Mouse (Mus musculus) C2C12 (cell line): ENCODE measurements at regions not wholly inside any gene's neighbourhood (a gene's known extent, or its start where the extent isn't known, plus 50 kb on each side); places are given as distances from the start of the nearest gene placed in this dataset.

ENCODE experiments used
- H3K27me3 ChIP-seq: one replicate; pipeline ENCODE4 v1.6.1; 2011; ENCODE audit not compliant: control insufficient read depth, insufficient read depth, insufficient read length
- H3K36me3 ChIP-seq: one replicate; pipeline ENCODE4 v1.6.1; 2011; ENCODE audit not compliant: control insufficient read depth, insufficient read depth
- H3K4me3 ChIP-seq: one replicate; pipeline ENCODE4 v1.5.1; 2011; ENCODE audit warnings: mild to moderate bottlenecking, control low read depth; ENCODE audit not compliant: poor library complexity, insufficient read depth, severe bottlenecking
- H3K79me2 ChIP-seq: one replicate; pipeline ENCODE4 v1.6.1; 2011; ENCODE audit not compliant: control insufficient read depth, insufficient read depth
- H3K79me3 ChIP-seq: one replicate; pipeline ENCODE4 v1.6.1; 2011; ENCODE audit warnings: low read depth, control low read depth
- H3ac ChIP-seq: one replicate; pipeline ENCODE3; 2011; ENCODE audit warnings: low read depth; ENCODE audit not compliant: control insufficient read depth, insufficient read length
- CEBPB ChIP-seq: IDR thresholded peaks from one replicate; pipeline ENCODE4 v1.6.1; 2011; ENCODE audit warnings: low read depth, mild to moderate bottlenecking, control low read depth, moderate library complexity
- CTCF ChIP-seq: IDR thresholded peaks from one replicate; pipeline ENCODE4 v1.5.1; 2011; ENCODE audit not compliant: control insufficient read depth, insufficient read depth, insufficient read length
- FOSL1 ChIP-seq: IDR thresholded peaks from one replicate; pipeline ENCODE4 v1.8.0; 2011; ENCODE audit warnings: mild to moderate bottlenecking, low read length; ENCODE audit not compliant: poor library complexity, insufficient read depth, severe bottlenecking
- MAX ChIP-seq: IDR thresholded peaks from one replicate; pipeline ENCODE4 v1.6.1; 2011; ENCODE audit warnings: mild to moderate bottlenecking, control low read depth
- MYOD1 ChIP-seq: IDR thresholded peaks from one replicate; pipeline ENCODE4 v1.6.1; 2011; ENCODE audit warnings: low read depth; ENCODE audit not compliant: control insufficient read depth, insufficient read length
- MYOG ChIP-seq: IDR thresholded peaks from one replicate; pipeline ENCODE4 v1.6.1; 2011; ENCODE audit not compliant: control insufficient read depth, insufficient read length; ENCODE audit errors: extremely low read depth
- USF1 ChIP-seq: IDR thresholded peaks from one replicate; pipeline ENCODE4 v1.6.1; 2011; ENCODE audit warnings: low read depth, mild to moderate bottlenecking, control low read depth, moderate library complexity

GRCm38 (mm10) chr13:6165916-6166315 is 304.6 kb downstream of the Klf6 start:
- TF ChIP-seq FOSL1, result no peak
- no peak for TF ChIP-seq MYOD1
- TF ChIP-seq MAX, result peak; percentile 47
- H3K79me3 ChIP-seq, result no peaks in the 10 kb centered on the region
- H3ac ChIP-seq, result no peak overlapping the region
- no peaks in the 10 kb centered on the region for H3K27me3 ChIP-seq
- H3K4me3 ChIP-seq, result no peak overlapping the region
- H3K36me3 ChIP-seq, result no peaks in the 10 kb centered on the region
- H3K79me2 ChIP-seq, result no peaks in the 10 kb centered on the region

GRCm38 (mm10) chr13:6167055-6167761 is 305.9 kb downstream of the Klf6 start:
- H3K79me3 ChIP-seq, result no peaks in the 10 kb centered on the region
- TF ChIP-seq CEBPB (peak; percentile 80), FOSL1 (no peak)
- H3K4me3 ChIP-seq, result no peak overlapping the region
- H3K36me3 ChIP-seq, result no peaks in the 10 kb centered on the region
- no peaks in the 10 kb centered on the region for H3K79me2 ChIP-seq
- H3ac ChIP-seq, result no peak overlapping the region
- H3K27me3 ChIP-seq, result no peaks in the 10 kb centered on the region

DNA sequence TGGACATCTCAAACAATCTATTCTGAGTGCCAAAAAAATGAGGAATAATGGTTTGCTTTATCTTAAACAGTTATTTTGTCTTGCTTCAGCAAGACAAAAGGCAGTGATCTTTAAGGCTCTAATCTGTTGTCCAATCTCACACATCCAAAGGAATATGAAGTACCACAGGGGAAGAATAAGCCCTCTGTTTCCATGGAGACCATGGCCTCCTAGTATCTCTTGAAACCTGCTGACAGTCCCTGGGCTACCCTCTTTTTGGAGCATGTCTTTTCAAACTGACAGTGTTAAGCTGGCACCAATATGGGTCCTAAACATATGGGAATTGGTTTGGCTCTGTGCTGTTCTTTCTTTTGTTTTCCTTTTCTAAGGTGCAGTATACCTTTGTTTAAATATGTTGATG is 311.8 kb downstream of the Klf6 start:
- TF ChIP-seq CTCF, result no peak
- no peak for TF ChIP-seq CEBPB
- no peak for TF ChIP-seq MYOG
- no peak for TF ChIP-seq USF1
- no peak for TF ChIP-seq MYOD1
- TF ChIP-seq FOSL1, result no peak
- no peak for TF ChIP-seq MAX
- Histone ChIP-seq H3K79me2 (no peaks in the 10 kb centered on the region), H3K27me3 (no peaks in the 10 kb centered on the region), H3K36me3 (no peaks in the 10 kb centered on the region), H3K4me3 (no peak overlapping the region), H3ac (no peak overlapping the region), H3K79me3 (no peaks in the 10 kb centered on the region)

- Histone ChIP-seq H3K4me3 (no peak overlapping the region), H3K36me3 (no peaks in the 10 kb centered on the region)
- TF ChIP-seq CEBPB (no peak), MYOG (no peak), MAX (no peak), MYOD1 (no peak), FOSL1 (no peak), USF1 (no peak), CTCF (no peak)
Measured at GRCm38 (mm10) chr13:6178362-6179070, 317.2 kb downstream of the Klf6 start.

DNA sequence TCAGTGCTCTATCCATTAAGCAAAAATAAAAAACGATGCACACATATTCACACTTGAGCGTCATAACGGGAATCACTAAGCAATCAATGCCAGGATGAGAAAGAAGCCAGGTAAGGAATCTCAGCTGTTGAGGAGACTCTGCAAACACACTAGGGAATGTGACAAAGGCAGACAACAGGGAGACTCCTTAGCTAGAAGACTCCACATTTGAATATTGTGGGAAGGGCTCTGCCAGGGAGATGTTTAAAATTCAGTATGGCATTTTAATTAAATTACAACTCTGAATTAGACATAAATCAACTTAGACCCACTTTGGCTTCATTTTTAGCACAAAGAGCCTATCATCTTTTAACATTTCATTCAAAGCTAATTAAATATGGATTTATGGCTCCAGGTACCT is 327.9 kb downstream of the Klf6 start:
- Histone ChIP-seq H3ac (no peak overlapping the region), H3K4me3 (no peak overlapping the region), H3K27me3 (no peaks in the 10 kb centered on the region), H3K36me3 (no peaks in the 10 kb centered on the region), H3K79me2 (no peaks in the 10 kb centered on the region), H3K79me3 (no peaks in the 10 kb centered on the region)
- TF ChIP-seq CEBPB, result no peak
- TF ChIP-seq USF1, result no peak

More at GRCm38 (mm10) chr13:6178362-6179070, 317.2 kb downstream of the Klf6 start:
- Histone ChIP-seq H3ac (no peak overlapping the region), H3K79me3 (no peaks in the 10 kb centered on the region), H3K27me3 (no peaks in the 10 kb centered on the region), H3K79me2 (no peaks in the 10 kb centered on the region)

DNA sequence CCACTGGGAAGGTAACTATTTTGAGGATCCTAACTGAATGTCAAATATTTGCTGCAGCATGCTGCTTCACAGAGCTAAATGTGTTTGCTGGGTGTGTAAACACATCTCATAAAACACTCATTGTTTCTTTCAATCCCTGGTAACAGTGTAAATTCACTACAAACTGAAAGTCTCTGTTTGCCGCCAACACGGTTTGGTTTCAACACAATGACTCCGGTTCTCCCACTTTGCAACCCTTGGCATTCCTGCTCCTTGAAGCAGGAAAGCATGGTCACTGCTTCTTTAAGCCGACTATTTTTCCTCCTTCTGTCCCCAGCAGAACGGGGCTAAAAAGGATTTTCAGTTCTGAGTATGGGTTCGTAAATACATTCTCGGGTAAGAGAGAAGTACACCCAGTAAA is 328.3 kb downstream of the Klf6 start:
- no peak for TF ChIP-seq MYOG
- TF ChIP-seq MAX, result no peak
- TF ChIP-seq FOSL1, result no peak

More for the DNA sequence above, 328.3 kb downstream of the Klf6 start:
- Histone ChIP-seq H3K36me3 (no peaks in the 10 kb centered on the region), H3K4me3 (no peak overlapping the region), H3K27me3 (no peaks in the 10 kb centered on the region), H3K79me3 (no peaks in the 10 kb centered on the region), H3K79me2 (no peaks in the 10 kb centered on the region), H3ac (no peak overlapping the region)
